Mouse (Mus musculus): ENCODE measurements at regions not wholly inside any gene's neighbourhood (a gene's known extent, or its start where the extent isn't known, plus 50 kb on each side); places are given as distances from the start of the nearest gene placed in this dataset.

GRCm38 (mm10) chr13:28526299-28526698 lies 269.0 kb downstream of the Gm11361 start:
- DNase-seq (ENCODE audit: low spot score in 2 of 2), result no peak

- no peak for DNase-seq (ENCODE audit: low spot score in 2 of 2)
Measured at GRCm38 (mm10) chr13:28524411-28524810, 267.1 kb downstream of the Gm11361 start.

- DNase-seq (ENCODE audit: low spot score in 2 of 2), result no peak
Measured at GRCm38 (mm10) chr13:28520127-28520482, 262.8 kb downstream of the Gm11361 start.

GRCm38 (mm10) chr13:28519383-28520126 lies 262.2 kb downstream of the Gm11361 start:
- DNase-seq (ENCODE audit: low spot score in 2 of 2), result peak; percentile 34 to 74

GRCm38 (mm10) chr13:28517161-28517560 lies 259.8 kb downstream of the Gm11361 start:
- DNase-seq (ENCODE audit: low spot score in 2 of 2), result no peak

GRCm38 (mm10) chr13:28516636-28517035 lies 259.3 kb downstream of the Gm11361 start:
- DNase-seq (ENCODE audit: low spot score in 2 of 2), result no peak

- no peak for DNase-seq (ENCODE audit: low spot score in 2 of 2)
Measured at GRCm38 (mm10) chr13:28514245-28514644, 256.9 kb downstream of the Gm11361 start.

- DNase-seq (ENCODE audit: low spot score in 2 of 2), result no peak
Measured at GRCm38 (mm10) chr13:28513336-28513735, 256.0 kb downstream of the Gm11361 start.

GRCm38 (mm10) chr13:28512573-28513334 lies 255.4 kb downstream of the Gm11361 start:
- DNase-seq (ENCODE audit: low spot score in 2 of 2), result peak in 1 of 2 experiments; percentile 21

GRCm38 (mm10) chr13:28508184-28508583 lies 250.9 kb downstream of the Gm11361 start:
- DNase-seq (ENCODE audit: low spot score in 2 of 2), result peak in 1 of 2 experiments; percentile 25

- no peak for DNase-seq (ENCODE audit: low spot score in 2 of 2)
Measured at GRCm38 (mm10) chr13:28507783-28508182, 250.5 kb downstream of the Gm11361 start.

GRCm38 (mm10) chr13:28504340-28504739 lies 247.0 kb downstream of the Gm11361 start:
- no peak for DNase-seq (ENCODE audit: low spot score in 2 of 2)

GRCm38 (mm10) chr13:28502171-28502570 lies 244.8 kb downstream of the Gm11361 start:
- peak; percentile 68 to 86 for DNase-seq (ENCODE audit: low spot score in 2 of 2)

GRCm38 (mm10) chr13:28500697-28501096 lies 243.4 kb downstream of the Gm11361 start:
- no peak for DNase-seq (ENCODE audit: low spot score in 2 of 2)

- DNase-seq (ENCODE audit: low spot score in 2 of 2), result no peak
Measured at GRCm38 (mm10) chr13:28497483-28497882, 240.2 kb downstream of the Gm11361 start.

GRCm38 (mm10) chr13:28492015-28492414 lies 234.7 kb downstream of the Gm11361 start:
- DNase-seq (ENCODE audit: low spot score in 2 of 2), result no peak

- DNase-seq (ENCODE audit: low spot score in 2 of 2), result no peak
Measured at GRCm38 (mm10) chr13:28483727-28484126, 226.4 kb downstream of the Gm11361 start.

- no peak for DNase-seq (ENCODE audit: low spot score in 2 of 2)
Measured at GRCm38 (mm10) chr13:28481224-28481965, 224.1 kb downstream of the Gm11361 start.

- no peak for DNase-seq (ENCODE audit: low spot score in 2 of 2)
Measured at GRCm38 (mm10) chr13:28466151-28466550, 208.8 kb downstream of the Gm11361 start.

- DNase-seq (ENCODE audit: low spot score in 2 of 2), result no peak
Measured at GRCm38 (mm10) chr13:28465187-28465880, 208.0 kb downstream of the Gm11361 start.

- no peak for DNase-seq (ENCODE audit: low spot score in 2 of 2)
Measured at GRCm38 (mm10) chr13:28461281-28461680, 204.0 kb downstream of the Gm11361 start.

- no peak for DNase-seq (ENCODE audit: low spot score in 2 of 2)
Measured at GRCm38 (mm10) chr13:28457403-28457802, 200.1 kb downstream of the Gm11361 start.

Data from heart, adult 9 months (tissue).